Mouse (Mus musculus) limb, embryonic 14.5 days (tissue): ENCODE measurements at regions not wholly inside any gene's neighbourhood (a gene's known extent, or its start where the extent isn't known, plus 50 kb on each side); places are given as distances from the start of the nearest gene placed in this dataset.

Experiments used
- ATAC-seq: fragments of 200-750 bp; cut with Nextera tagmentation; 2 replicates; pipeline ENCODE4 v1.8.0; 2017; ENCODE audit warnings: low read depth, moderate number of reproducible peaks, moderate TSS enrichment; ENCODE audit not compliant: low FRiP score
- DNase-seq: peaks from one replicate; pipeline ENCODE4 v3.0.0-alpha.2; 2015; ENCODE audit warnings: low spot score
- H3K27ac ChIP-seq: fragments of 300-500 bp; sonication (generic); replicated peaks from 2 replicates; pipeline ENCODE4 v1.5.1; 2014; ENCODE audit warnings: low read depth, mild to moderate bottlenecking, low read length, moderate library complexity, mixed read lengths
- H3K27me3 ChIP-seq: fragments of 300-500 bp; sonication (generic); 2 replicates; pipeline ENCODE4 v1.6.1; 2014; ENCODE audit warnings: low read length, mixed read lengths; ENCODE audit not compliant: control insufficient read depth, insufficient read depth
- H3K36me3 ChIP-seq: fragments of 300-500 bp; sonication (generic); 2 replicates; pipeline ENCODE4 v1.6.1; 2014; ENCODE audit warnings: mild to moderate bottlenecking, low read length, moderate library complexity, mixed read lengths; ENCODE audit not compliant: control insufficient read depth, insufficient read depth
- H3K4me1 ChIP-seq: fragments of 300-500 bp; sonication (generic); 2 replicates; pipeline ENCODE4 v1.6.1; 2014; ENCODE audit warnings: antibody characterized with exemption, low read length, mixed read lengths; ENCODE audit not compliant: control insufficient read depth, insufficient read depth
- H3K4me2 ChIP-seq: fragments of 300-500 bp; sonication (generic); replicated peaks from 2 replicates; pipeline ENCODE4 v1.6.1; 2014; ENCODE audit warnings: low read depth, mild to moderate bottlenecking, low read length, moderate library complexity; ENCODE audit not compliant: severe bottlenecking
- H3K4me3 ChIP-seq: fragments of 300-500 bp; sonication (generic); replicated peaks from 2 replicates; pipeline ENCODE4 v1.5.1; 2014; ENCODE audit warnings: low read length
- H3K9ac ChIP-seq: fragments of 300-500 bp; sonication (generic); 2 replicates; pipeline ENCODE4 v1.6.1; 2014; ENCODE audit warnings: mild to moderate bottlenecking, low read depth, low read length, moderate library complexity; ENCODE audit not compliant: severe bottlenecking
- H3K9me3 ChIP-seq: fragments of 300-500 bp; sonication (generic); 2 replicates; pipeline ENCODE4 v1.6.1; 2016; ENCODE audit warnings: low read length; ENCODE audit not compliant: control insufficient read depth
- POLR2A ChIP-seq: fragments of 200-500 bp; IDR thresholded peaks from 2 replicates; pipeline ENCODE4 v1.8.0; 2012; ENCODE audit warnings: inconsistent platforms, mild to moderate bottlenecking, moderate library complexity, borderline replicate concordance; ENCODE audit not compliant: insufficient read depth, insufficient read length; ENCODE audit errors: extremely low read depth
- WGBS: fragments of 180-500 bp; shearing (Covaris S2); extraction: QIAGEN DNeasy Blood & Tissue Kit; methylation state at CpG from one replicate; pipeline ENCODE4 v1.1.7; 2014; 5-methylcytosine and 5-hydroxymethylcytosine counted together

DNA sequence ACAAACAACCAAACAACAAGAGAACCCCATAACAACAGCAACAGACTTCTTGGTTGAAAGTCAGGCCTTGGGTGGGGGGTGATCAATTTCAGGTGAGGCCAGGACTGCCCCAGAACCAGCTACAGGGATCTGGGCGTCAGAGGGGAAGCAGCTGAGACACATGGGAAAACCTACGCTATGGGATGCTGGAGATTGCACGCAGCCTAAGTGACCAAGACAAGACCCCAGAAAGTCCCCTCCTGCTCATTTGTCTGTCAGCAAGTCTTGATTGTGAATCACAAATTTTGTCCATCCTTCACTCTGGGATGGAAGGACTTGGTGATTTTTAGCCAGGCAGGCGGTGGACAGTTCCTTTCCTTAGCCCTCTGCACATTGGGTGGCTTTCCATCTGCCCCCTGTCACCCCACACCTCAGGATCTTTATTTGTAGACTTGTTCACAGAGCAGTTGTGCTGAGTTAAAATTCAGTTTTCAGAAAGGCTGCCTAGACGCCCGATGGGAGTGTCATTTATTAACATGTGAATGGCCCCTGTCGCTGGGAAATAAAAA lies 330.9 kb upstream of the Dio3 start:
- H3K27ac ChIP-seq, result no peak overlapping the region
- ATAC-seq, result no peak
- no peaks in the 10 kb centered on the region for H3K36me3 ChIP-seq
- no peak overlapping the region for H3K4me2 ChIP-seq
- no peak overlapping the region for H3K4me3 ChIP-seq
- peak overlapping the region; percentile 16; the same call in 1 of the 2 replicates for H3K9ac ChIP-seq
- H3K4me1 ChIP-seq, result peaks cover 19% of the 10 kb centered on the region
- DNase-seq, result no peak
- no peaks in the 10 kb centered on the region for H3K27me3 ChIP-seq
- no peaks in the 10 kb centered on the region for H3K9me3 ChIP-seq
- no peak for TF ChIP-seq POLR2A
- WGBS, result 32% methylated on average over 7 of the region's 7 CpGs

DNA sequence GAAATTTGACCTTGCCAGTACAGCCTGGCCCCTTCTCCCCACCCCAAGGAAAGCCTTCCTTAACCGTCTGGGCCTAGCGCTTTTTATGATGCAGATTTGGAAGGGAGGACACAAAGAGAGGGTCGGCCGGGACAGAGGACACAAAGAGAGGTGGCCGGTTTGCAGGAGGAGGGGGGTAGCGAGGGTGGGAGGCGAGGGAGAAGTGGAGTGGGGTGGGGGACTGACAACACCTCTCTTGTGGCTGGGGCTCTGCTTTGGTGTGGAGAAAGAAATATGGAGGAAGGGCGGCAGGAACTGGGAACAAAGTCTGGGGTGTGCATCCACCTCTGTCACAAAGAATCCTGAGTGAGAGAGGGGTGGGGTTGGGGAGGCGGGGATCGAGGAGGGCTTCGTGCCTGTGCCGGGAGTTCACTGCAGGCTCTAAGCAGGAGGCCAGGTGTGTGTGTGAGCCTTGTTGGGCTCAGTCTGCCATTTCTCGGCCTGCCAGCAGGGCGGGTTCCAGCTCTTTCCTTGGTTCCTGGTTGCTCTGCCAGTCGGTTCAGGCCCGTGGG lies 330.4 kb upstream of the Dio3 start:
- Histone ChIP-seq H3K27ac (no peak overlapping the region), H3K27me3 (no peaks in the 10 kb centered on the region), H3K9me3 (no peaks in the 10 kb centered on the region), H3K4me2 (no peak overlapping the region), H3K36me3 (no peaks in the 10 kb centered on the region), H3K4me1 (peaks cover 19% of the 10 kb centered on the region), H3K9ac (peak overlapping the region; percentile 16; the same call in 1 of the 2 replicates), H3K4me3 (no peak overlapping the region)
- DNase-seq, result no peak
- ATAC-seq, result no peak
- no peak for TF ChIP-seq POLR2A
- 16% methylated on average over 16 of the region's 16 CpGs for WGBS

DNA sequence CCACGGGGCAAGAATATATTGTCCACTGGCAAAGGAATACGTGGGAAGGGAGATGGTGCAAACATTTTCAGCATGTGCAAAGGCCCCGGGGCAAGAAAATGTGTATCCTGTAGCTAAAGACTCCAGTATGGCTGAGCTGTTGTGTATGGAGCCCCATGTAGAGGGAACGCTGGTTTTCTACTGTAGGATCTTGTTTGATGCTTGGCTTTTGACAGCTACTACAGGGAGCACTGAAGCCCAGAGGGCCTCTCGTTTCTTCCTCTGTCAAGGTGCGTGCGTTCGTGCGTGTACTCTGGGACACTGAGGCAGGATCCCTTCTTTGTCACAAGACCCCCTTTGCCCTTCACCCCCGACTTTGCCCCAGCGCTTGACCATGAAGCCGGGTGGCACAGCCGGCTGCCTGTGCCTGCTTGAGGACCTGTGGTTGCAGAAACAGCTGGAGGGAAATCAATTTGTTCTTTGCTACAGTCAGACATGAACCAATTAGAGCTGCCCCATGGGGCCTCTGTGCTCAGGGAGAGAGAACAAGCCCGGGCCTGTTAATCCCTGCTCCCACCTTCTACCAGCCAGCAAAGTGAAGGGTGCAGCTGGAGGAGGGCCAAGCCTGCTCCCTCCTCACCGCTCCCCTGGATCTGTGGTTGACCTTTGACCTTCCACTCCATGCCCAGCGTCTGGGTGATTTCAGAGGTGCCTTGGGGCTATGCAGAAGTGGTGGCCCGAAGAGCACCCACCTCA lies 329.5 kb upstream of the Dio3 start:
- Histone ChIP-seq H3K36me3 (no peaks in the 10 kb centered on the region), H3K4me2 (no peak overlapping the region), H3K4me3 (no peak overlapping the region), H3K27ac (no peak overlapping the region), H3K4me1 (peaks cover 19% of the 10 kb centered on the region), H3K9ac (no peak overlapping the region), H3K9me3 (no peaks in the 10 kb centered on the region), H3K27me3 (no peaks in the 10 kb centered on the region)
- DNase-seq, result peak; percentile 52
- 66% methylated on average over 17 of the region's 17 CpGs for WGBS
- ATAC-seq, result no peak
- TF ChIP-seq POLR2A, result no peak

DNA sequence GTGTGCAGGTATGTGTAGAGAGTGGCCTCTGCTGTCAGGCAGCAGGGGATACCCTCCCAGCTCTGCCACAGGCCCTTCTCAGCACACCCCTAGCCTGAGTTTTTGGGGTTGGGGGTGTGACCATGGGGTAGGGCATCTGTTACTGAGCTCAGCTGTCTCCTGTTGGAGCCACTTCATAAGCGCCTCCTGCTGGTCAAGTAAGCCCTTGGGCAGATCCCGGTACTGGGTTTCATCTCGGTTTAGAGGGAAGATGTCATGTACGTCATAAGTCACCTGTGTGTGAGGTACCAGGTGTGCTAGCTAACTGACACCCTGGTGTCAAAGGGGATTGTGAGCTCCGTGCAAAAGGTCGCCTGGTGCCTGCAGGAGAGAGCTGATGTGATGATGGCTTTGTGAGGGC lies 328.2 kb upstream of the Dio3 start:
- H3K36me3 ChIP-seq, result no peaks in the 10 kb centered on the region
- no peak overlapping the region for H3K9ac ChIP-seq
- H3K27ac ChIP-seq, result no peak overlapping the region
- H3K4me3 ChIP-seq, result no peak overlapping the region
- no peak overlapping the region for H3K4me2 ChIP-seq
- 35% methylated on average over 6 of the region's 6 CpGs for WGBS
- H3K9me3 ChIP-seq, result no peaks in the 10 kb centered on the region
- peaks cover 19% of the 10 kb centered on the region for H3K4me1 ChIP-seq
- TF ChIP-seq POLR2A, result no peak
- ATAC-seq (no peak), DNase-seq (no peak)
- H3K27me3 ChIP-seq, result no peaks in the 10 kb centered on the region

GRCm38 (mm10) chr12:109951473-109951872 lies 327.4 kb upstream of the Dio3 start:
- WGBS, result 87% methylated on average over 12 of the region's 12 CpGs
- ATAC-seq (no peak), DNase-seq (no peak)
- Histone ChIP-seq H3K9me3 (no peaks in the 10 kb centered on the region), H3K27ac (no peak overlapping the region), H3K36me3 (no peaks in the 10 kb centered on the region), H3K4me3 (no peak overlapping the region), H3K27me3 (no peaks in the 10 kb centered on the region), H3K4me1 (peaks cover 19% of the 10 kb centered on the region), H3K4me2 (no peak overlapping the region), H3K9ac (no peak overlapping the region)
- no peak for TF ChIP-seq POLR2A
